Mouse (Mus musculus): Measurements from ENCODE around the gene Zdhhc25. TPM values are rescaled to one million over a fixed set of nuclear protein-coding genes. Genes with fewer than 3 reads are reported as not detected.

Zdhhc25 gene
- polyA plus RNA-seq, 1 experiment = not detected

- 0 out of 2 replicates have a peak, but pooled peaks cover 3% of the 10 kb centered on the region for H3K9me3 ChIP-seq
- no peak overlapping the region for H3K4me3 ChIP-seq (replicated peaks)
- no peaks in the 10 kb centered on the region for H3K27me3 ChIP-seq (replicated peaks)
- no peak for TF ChIP-seq FLI1 (IDR thresholded peaks at IDR 0.05; ENCODE audit: low read length)
- no peak for TF ChIP-seq GATA1 (IDR thresholded peaks at IDR 0.05; ENCODE audit: borderline replicate concordance, low read length)
- no peaks in the 10 kb centered on the region for H3K36me3 ChIP-seq (replicated peaks; ENCODE audit: low read length)
- H3K4me1 ChIP-seq = no peaks in the 10 kb centered on the region
These were observed 25.4 kb downstream of the Zdhhc25 start for GRCm38 (mm10) chr15:88625303-88626066.

- H3K4me1 ChIP-seq = no peaks in the 10 kb centered on the region
- TF ChIP-seq FLI1 (IDR thresholded peaks at IDR 0.05; ENCODE audit: low read length) (no peak), GATA1 (IDR thresholded peaks at IDR 0.05; ENCODE audit: borderline replicate concordance, low read length) (no peak)
- H3K36me3 ChIP-seq (replicated peaks; ENCODE audit: low read length) = no peaks in the 10 kb centered on the region
- H3K4me3 ChIP-seq (replicated peaks) = no peak overlapping the region
- H3K9me3 ChIP-seq = 0 out of 2 replicates have a peak, but pooled peaks cover 3% of the 10 kb centered on the region
- H3K27me3 ChIP-seq (replicated peaks) = no peaks in the 10 kb centered on the region
These were observed 26.9 kb downstream of the Zdhhc25 start for GRCm38 (mm10) chr15:88626886-88627488.

GRCm38 (mm10) chr15:88628801-88629356 lies 28.8 kb downstream of the Zdhhc25 start:
- Histone ChIP-seq H3K36me3 (replicated peaks; ENCODE audit: low read length) (no peaks in the 10 kb centered on the region), H3K27me3 (replicated peaks) (no peaks in the 10 kb centered on the region), H3K4me3 (replicated peaks) (no peak overlapping the region), H3K4me1 (no peaks in the 10 kb centered on the region), H3K9me3 (0 out of 2 replicates have a peak, but pooled peaks cover 3% of the 10 kb centered on the region)
- TF ChIP-seq GATA1 (IDR thresholded peaks at IDR 0.05; ENCODE audit: borderline replicate concordance, low read length) = no peak
- no peak for TF ChIP-seq FLI1 (IDR thresholded peaks at IDR 0.05; ENCODE audit: low read length)

DNA sequence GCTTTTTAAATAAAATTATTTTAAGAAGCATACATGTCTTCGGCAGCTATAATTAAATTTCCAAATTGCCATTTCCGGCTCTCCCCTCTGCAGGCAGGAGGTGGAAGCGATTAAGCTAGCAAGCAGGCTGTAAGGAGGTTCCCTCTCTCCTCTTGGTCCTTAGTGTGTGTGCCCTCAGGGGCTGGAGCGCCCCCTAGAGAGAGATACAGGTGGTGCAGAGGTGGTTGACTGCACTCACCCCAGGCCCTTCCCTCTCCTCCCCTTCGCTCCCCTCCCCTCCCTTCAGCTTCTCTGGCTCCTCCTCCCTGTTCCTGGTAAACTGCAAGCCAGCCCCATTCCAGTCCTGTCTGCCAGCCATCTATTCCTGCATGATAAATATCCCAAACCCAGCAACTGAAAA lies 35.1 kb downstream of the Zdhhc25 start:
- 0 out of 2 replicates have a peak, but pooled peaks cover 4% of the 10 kb centered on the region for H3K9me3 ChIP-seq
- H3K27me3 ChIP-seq (replicated peaks) = no peaks in the 10 kb centered on the region
- no peak overlapping the region for H3K4me3 ChIP-seq (replicated peaks)
- no peak for TF ChIP-seq GATA1 (IDR thresholded peaks at IDR 0.05; ENCODE audit: borderline replicate concordance, low read length)
- no peak for TF ChIP-seq FLI1 (IDR thresholded peaks at IDR 0.05; ENCODE audit: low read length)
- no peaks in the 10 kb centered on the region for H3K4me1 ChIP-seq
- H3K36me3 ChIP-seq (replicated peaks; ENCODE audit: low read length) = no peaks in the 10 kb centered on the region

- H3K36me3 ChIP-seq (replicated peaks; ENCODE audit: low read length) = no peaks in the 10 kb centered on the region
- H3K27me3 ChIP-seq (replicated peaks) = no peaks in the 10 kb centered on the region
- TF ChIP-seq FLI1 (IDR thresholded peaks at IDR 0.05; ENCODE audit: low read length) (no peak), GATA1 (IDR thresholded peaks at IDR 0.05; ENCODE audit: borderline replicate concordance, low read length) (no peak)
- H3K4me1 ChIP-seq = no peaks in the 10 kb centered on the region
- H3K4me3 ChIP-seq (replicated peaks) = no peak overlapping the region
- H3K9me3 ChIP-seq = no peaks in the 10 kb centered on the region
These were observed 50.9 kb downstream of the Zdhhc25 start for GRCm38 (mm10) chr15:88651019-88651418.

Other genes with a start within 250 kb of the Zdhhc25 start
- gene Brd1, start 133.9 kb downstream of the Zdhhc25 start, polyA plus RNA-seq (2012; ENCODE audit: insufficient read depth, low replicate concordance) = 5.6 and 17.6 TPM in 2 replicates
- gene Zbed4, start 151.4 kb downstream of the Zdhhc25 start, polyA plus RNA-seq (2012; ENCODE audit: insufficient read depth, low replicate concordance) = 1.4 and 2.1 TPM in 2 replicates
- gene Alg12, start 219.0 kb downstream of the Zdhhc25 start, polyA plus RNA-seq (2012; ENCODE audit: insufficient read depth, low replicate concordance) = 1.6 and 6.8 TPM in 2 replicates
- 18.5 and 51.3 TPM in 2 replicates for gene Creld2, start 219.3 kb downstream of the Zdhhc25 start, polyA plus RNA-seq (2012; ENCODE audit: insufficient read depth, low replicate concordance)